Mouse (Mus musculus) cerebellum, adult 8-10 months (tissue): ENCODE data around the gene Nsun3.

Experiments used
- DNase-seq: peaks from one replicate; pipeline ENCODE4 v3.0.0; 2022

Nsun3 gene

DNA sequence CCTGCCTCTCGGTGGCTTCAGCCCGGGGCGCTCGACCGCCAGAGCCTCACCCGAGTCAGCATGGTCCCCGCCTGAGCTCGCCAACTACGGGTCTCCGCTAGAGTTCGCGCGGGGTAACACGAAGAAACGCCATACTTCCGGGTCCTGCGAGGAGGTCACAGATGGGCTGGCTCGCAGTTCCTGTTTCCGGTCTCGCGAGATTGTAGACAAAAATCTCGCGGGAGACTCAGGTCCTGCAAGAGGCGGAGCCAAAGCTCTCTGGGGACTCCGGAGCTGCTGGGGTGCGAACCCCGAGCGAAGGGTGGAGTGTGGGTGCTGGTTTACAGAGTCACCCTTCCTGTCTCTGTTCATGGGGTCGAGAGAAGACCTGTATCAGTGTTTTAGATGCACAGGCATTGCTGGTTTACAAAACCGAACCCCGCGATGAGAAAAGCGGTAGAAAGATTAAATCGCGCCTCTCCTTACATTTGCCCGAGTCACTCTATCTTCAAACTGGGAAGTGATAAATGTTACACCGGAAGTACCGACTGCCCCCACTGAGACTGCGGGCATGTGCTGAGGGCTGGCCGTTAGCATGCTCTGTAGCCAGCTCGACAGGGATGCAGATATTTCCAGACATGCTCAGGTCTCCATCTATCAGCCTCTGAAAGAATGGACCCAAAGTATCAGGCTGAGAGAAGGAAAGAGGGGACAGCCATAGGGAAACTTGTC, at the start of gene Nsun3:
Gene Nsun3 (minus strand): TSS at position 198 of the 711 bp plus-strand sequence.
- DNase-seq: peak; percentile 87

DNA sequence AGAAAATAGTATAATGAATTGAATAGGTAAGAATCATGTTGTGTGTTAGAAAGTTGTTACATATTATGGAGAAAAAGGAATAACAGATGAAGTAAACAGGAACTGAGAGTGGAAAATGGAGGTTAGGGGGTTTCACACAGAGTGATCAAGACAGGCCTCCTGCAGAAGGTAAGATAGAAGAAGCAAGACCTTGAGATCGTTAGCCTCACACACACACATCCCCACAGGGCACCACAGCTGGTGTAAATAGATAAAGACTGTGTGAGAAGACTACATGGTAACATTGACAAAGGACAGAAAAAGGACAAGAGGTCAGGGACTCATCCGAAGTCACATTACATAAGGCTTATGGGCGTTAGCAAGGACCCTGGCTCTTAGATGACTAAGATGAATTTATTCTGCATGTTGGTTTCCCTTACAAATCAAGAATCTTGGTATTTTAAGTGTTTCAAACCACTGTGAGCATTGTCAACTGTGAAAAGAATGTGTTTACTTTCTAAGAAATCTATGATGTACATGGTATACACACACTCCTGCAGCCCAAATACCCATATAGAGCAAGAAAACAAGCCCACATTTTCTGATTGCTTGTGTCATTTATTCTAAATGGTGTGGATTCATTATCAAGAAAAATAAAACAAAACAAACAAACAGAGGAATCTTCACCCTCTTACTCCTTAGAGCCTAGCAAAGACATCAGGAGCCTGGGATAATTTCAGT, 47.6 kb upstream of the Nsun3 start:
- DNase-seq: no peak

DNA sequence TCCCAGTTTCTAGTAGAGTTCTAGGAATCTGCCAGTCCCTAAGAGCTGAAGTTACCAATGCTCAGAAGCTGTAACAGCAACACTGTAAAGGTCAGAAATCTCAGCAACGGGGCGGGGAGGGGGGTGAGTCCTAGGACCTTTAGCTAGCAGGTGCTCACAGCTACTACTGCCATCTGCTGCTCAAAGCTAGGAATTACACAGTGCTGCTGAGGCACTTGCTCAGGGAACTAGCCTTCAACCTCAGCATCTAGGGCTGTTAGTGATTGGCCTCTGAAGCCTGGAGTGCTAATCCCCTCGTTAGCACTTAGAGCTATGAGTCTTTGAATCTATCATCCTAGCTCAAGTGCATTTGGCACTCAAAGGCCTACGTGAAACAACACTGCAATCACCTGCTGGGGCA, 45.9 kb upstream of the Nsun3 start:
- DNase-seq: peak; percentile 9

DNA sequence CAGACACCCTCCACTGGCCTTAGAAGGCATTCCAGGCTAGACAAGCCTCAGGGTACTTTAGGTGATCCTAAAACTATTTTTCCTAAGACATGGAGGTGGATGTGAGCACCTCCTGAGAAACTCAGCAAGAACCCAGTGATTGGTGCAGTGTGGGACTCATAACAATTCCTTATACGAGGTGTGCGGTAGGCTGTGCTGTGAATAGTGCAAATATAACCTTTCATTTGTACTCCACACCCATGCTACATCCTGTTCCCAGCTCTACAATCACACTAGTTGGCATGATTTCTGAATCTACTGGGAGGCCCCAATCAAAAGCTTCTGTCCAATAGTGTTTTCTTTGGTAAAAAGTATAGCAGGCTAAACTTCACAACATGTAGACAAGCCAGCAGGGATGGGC, 45.4 kb upstream of the Nsun3 start:
- no peak for DNase-seq

DNA sequence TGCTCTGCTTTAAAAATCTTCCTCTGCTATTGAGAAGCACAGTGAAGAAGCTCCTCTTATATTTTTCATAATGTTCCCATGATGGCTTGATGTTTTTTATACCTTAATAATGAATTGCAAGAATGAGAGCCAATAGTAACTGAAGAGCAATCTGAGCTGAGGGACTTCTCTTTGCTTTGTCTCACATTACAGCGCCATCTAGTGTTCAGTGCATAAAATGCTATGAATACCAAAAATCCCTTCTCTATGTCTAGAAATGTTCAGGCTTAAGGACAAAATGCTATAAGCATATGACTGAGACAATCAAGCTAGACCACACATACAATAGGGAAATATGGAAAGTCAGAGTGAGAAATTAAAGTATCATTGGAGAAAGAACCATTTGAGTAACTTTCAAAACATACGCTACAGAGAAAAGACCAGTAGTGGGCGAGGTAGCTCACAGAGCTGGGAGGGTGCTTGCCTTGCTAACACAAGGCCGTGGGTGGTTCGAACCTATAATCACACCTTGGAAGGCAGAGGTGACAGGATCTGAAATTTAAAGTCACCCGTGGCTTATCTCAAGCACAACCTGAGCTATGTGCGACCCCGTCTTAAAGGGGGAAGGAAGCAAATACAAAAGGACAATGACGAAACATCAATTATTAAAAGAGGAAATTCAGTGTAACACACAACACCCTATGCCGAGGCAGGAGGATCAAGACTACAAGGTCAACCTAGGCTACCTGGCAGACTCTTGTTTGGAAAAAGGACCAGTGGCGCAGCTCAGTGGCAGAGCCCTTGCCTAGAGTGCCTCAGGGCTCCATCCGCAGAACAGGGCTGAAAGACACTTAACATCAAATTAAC, 39.8 kb upstream of the Nsun3 start:
- peak; percentile 10 for DNase-seq

DNA sequence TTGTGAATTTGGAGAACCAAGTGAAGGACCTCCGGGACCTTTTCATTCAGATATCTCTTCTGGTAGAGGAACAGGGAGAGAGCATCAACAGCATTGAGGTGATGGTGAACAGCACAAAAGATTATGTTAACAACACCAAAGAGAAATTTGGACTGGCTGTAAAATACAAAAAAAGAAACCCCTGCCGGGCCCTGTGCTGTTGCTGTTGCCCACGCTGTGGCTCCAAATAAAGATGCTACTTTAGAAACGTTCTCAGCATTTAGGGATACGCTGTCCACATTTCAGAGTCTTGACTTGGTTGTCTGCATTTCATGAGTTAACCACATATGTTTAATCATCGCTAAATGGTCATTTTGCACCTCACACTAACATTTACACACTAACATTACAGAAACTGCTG, 35.9 kb upstream of the Nsun3 start:
- DNase-seq: no peak

DNA sequence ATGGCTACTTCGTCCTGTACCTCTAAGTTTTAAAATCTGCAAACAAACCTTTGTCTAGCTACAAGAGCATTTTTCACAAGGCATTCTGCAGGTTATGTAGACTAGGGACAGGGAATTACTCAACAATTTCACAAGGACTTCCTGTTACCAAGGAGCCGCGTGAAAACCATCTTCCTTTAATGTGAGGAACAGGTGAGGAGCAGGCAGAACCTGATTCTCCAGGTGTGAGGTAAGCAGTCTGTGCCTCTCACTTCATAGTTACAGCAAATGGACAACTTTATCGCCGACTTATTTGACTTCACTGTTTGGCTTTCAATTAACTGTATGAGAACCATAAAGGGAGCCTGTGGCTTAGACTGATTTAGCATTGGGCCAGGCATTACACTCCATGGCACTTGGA, 27.9 kb upstream of the Nsun3 start, which contains the start of gene Stx19:
Gene Stx19 (plus strand): TSS at position 186 of the 400 bp plus-strand sequence.
- DNase-seq: no peak

DNA sequence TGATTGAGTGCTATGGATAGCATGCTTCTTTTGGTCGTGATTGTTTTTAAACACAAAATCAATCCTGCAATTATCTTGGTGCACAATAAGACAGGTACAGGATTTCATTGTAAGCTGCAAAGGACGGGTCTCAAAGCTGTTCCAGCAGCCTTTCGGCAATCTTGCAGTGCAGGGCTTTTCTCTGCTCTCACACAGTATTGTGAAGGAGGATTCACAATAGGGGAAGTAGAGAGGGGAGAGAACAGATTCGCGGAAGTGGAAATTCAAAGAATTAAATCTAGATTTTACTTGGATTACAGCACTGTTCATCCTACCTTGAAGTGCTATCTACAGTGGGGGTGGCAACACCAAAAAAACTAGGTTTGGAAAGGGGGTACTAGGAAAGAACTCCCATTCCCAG, 27.2 kb upstream of the Nsun3 start:
- DNase-seq: no peak

DNA sequence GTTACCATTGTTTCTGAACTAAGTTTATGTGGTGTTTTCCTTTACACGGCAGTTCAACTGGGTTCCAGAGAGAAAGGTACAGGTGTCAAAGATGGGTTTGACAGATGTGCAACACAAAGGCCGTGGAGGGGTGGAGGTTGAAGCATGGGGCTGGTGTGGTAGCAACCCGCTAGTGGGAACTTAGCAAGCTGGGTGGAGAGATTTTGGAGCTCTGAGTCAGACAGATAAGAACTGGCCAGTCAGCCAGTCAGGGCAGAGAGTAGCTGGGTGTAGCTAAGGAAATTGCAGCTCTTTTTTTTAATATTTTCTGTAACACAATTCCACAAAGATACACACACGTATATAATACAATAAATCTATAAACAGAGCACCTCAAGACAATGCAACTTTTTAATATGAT, 24.2 kb upstream of the Nsun3 start:
- DNase-seq: no peak

DNA sequence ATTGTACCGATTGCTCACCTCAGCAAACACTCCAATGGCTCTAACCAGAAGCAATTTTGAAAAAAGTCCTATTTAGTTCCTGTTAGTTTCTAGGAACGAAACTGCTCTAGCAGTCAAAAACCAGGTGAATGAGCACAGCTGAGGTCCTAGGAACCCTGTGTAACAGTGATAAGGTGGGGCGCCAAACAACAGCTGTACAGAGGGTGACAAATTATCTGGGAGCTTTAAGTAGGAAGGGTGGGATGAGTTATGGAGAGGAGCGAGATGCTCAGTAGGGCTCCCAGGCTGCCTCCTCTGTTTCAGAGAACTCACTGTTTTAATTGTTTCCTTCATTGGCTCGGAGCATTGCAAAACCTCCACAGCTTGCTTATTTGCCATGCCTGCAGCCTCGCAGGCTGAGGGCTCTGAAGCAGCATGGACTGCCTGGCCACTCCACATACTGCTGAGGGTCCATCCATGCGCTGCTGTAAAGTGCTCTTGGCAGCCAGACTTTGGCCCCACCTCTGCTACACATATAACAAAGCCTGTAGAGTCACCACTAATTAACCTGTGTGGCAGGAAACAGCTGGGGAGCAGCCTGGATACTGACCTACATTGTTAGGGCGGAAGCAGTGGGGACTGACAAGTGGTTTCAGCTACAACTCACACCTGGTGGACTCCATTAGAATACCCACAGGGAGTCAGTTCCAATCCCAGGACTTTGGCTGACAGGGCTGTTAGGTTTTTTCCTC, 20.8 kb upstream of the Nsun3 start:
- no peak for DNase-seq

DNA sequence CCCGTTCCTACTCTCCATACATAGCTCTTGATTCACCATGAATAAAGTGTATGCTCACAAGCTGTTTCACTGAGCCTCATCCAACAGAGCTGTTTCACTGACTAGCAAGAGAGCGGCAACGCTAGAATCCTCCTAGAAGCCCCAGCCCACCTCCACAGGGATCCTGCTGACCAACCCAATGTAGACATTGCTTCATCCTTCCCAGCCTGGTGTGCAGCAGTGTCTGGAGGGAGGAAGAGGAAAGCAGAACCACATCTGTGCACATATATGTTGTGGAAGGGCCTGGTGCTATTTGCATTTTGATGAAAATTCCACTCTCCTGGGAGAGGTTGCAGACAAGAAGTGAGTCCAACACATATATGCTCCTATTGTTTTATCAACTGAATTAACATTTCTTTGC, 18.0 kb upstream of the Nsun3 start:
- no peak for DNase-seq

DNA sequence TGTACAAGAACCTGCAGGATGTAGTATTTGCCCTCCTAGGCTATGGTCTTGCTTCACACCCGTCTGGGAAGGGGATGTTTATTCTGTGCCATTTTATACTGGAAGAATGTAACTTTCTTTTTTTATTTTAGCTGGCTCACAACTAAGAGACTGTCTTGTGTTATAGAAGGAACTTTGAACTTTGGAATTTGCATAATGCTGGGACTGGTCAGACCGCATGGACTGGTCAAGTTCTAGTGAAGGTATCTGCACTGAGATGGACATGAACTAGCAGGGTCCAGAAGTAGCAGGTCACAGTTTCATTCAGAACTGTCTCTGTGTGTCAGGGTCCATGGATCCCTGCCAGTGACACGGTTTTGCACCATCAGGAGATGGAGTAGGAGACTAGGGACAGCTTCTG, 13.2 kb upstream of the Nsun3 start:
- no peak for DNase-seq

DNA sequence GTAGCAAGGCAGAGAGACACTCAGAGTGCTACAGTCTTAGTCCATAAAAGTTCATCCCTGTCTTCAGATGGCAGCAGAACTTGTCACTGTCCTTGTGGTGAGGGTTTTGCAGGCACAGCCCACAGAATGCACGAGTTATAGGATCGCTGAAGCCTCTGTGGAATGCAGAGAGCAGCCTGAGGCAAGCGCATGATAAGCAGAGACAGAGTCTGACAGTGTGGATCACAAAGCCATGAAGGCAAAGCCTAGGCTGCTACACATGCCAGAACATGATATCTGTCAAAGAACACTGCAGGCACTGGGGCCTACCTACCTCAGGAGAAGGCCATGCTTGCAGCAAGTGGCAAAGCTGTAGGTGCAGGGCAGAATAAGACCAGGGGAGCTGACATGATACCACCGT, 12.8 kb upstream of the Nsun3 start:
- no peak for DNase-seq

DNA sequence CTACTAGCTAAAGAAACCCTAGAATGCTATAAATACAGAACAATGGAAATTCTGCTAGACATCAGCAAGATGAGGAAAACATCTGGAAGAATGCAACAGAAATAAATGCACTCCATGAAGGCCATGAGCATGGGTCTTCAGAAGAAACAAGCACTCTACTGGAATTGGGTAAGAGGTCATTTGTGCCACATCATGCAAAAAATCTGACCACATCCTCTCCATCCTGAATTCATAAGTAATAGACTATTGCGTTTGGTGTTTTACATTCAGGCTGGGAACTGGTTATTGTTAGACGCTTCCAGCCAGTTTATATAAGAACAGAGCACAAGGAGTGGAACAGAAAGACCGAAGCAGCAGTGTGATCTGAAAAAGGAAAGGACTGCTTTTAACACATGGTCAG, 12.2 kb upstream of the Nsun3 start:
- DNase-seq: no peak

DNA sequence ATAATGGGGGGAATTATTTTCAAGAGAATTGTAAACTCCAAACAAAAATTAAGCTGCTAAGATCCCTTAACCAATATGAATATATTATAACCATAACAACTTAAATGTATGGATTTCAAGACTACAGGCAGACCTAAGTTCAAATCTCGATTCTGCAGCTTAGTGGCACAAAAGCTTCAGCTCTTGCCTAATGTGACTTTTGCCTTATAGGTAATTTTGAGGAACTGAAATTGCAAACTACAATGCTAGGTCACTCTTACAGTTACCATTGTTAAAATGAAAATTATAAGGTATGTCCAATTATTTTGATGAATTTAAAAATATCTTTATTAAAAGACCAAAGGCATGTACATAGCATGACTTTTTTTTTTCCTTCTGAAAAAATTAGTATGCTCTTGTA, 10.0 kb upstream of the Nsun3 start:
- DNase-seq: no peak

DNA sequence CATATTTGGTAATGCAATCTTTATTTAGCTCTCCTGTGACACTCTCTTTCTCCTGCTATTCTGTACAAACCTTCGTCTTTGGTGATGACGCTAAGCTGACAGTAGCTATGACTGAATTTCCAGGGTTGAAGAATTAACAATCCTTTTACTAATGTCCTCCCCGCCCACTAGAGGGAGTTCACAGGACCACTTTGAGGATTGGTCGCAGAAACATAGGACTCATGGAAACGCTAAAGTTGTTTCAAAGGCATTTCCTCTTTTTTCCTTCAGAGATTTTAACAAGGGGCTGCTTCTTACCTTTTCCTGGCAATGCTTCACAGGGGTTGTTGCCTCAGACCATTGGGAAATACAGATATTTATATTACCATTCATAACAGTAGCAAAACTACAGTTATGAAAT, 4.4 kb downstream of the Nsun3 start:
- no peak for DNase-seq

DNA sequence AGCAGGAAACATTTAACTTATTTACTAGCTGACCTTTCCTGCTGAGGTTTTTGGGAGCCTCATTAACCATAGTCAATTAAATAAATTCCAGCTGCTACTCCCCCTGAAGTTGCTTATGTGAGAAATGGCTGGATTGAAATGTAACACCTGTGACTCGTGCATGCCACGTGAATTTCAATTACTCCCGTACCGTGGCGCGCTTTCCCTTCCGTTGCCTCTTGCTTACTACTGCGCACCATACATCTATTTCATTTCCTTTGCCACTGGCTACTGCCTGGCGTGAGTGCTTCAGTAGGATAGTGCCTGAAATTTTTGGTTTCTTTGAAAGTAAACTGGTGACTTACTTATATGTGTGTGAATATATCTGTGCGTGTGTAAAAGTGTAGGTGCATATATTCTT, 8.3 kb downstream of the Nsun3 start:
- DNase-seq: no peak

DNA sequence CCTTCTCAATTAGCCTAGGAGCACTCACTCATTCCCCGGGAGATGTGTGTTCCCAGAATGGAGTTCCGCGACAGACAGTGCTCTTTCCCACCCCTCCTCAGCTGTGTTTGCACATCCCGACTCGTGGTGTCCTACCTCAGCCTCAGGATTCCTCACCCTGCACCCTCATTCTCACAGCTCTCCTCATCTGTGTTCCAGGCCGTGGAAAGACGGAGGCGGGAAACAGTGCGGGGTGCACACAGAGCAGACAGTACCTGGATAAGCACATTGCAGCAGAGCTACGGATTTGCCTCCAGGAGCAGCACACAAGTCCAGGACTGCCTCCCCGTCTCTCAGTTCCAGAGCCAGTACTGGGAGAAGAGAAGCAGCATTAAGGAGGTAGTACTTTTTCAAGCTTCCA, 10.6 kb downstream of the Nsun3 start:
- no peak for DNase-seq

DNA sequence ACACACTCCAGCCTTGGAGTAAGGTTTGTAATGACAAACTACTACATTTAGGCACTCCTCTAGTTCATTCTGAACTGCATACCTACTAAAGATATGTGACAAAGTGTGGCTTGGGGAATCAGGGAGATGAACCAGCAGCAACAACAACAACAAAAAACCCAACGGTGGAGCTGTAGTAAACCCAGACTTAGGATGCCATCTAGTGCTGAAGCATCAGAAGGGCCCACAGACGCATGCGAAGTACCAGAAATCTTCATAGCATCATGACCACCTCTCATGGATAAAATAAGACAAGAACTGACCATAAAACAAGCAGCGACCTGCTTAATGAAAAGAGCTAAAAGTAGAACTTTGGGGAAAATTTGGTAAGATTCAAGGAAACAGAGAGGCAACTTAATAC, 13.2 kb downstream of the Nsun3 start:
- DNase-seq: no peak

DNA sequence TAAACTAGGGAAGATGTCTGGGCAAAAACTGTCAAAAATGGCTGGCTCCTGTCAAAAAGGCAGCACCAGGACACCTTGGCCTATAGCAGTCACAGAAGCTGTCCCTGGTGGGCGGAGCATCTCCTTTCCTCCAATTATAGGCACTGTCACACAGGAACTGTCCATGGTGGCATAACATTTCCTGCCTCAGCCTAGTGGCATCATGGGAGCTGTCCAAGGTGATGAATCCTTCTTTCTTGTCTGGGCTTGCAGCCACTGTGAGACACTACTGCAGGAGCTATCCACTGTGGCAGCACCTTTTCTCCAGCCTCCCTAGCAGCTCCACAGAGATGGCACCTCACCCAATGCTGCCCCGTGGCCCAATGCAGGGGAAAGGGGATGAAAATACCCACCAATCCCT, 28.3 kb downstream of the Nsun3 start:
- no peak for DNase-seq

DNA sequence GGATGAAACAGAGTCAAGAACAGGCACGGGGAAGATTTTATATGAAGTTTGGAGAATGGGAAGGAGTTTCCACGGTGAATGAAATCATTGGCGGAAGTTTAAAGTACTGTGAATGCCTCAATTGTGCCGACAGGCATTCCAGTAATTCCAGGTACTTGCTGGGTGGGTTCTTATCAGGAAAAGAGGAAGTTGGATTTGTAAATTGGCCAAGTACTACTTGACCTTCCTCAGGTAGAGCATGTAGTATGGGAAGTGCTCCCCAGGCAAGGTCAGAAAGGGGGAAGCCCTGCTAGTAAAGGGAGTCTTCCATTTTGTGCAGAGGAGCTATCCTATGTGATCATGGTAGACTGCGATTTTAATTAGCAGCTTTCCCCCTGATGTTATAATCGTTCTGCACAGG, 31.3 kb downstream of the Nsun3 start:
- no peak for DNase-seq

DNA sequence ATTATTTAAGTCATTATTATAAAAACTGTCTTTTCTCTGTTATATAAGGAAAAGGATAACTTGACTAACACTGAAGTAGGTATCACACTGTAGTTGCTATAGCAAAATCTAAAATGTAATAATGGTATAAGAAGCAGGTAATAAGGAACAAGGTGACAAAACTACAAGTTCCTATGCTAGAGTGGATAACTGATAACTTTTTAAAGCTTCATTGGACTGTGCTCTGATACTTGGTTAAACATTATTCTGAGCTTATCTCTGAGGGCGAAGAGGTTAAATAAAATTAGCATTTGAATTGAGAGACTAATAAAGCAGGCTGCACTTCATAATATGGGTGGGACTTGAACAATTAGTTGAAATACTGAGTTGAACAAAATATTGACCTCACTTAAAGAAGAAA, 33.0 kb downstream of the Nsun3 start:
- no peak for DNase-seq

DNA sequence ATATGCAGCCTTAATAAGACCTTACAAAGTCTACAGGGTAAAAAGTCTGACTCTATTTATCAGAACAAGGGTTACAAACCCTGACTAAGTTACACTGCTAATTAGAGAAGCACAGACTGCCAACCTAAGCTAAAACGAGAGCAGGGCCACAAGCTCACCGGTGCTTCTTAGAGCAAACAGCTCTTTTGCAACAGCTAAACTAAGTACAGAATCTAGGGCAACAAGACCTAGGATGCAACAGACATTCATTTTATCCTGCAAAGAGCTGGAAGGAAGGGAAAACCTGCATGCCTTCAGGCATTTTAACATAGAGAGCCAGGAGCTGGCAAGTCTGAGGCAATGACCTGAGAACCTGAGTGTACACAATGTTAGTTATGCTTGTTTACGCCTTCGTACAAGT, 33.5 kb downstream of the Nsun3 start:
- DNase-seq: no peak
